Mouse (Mus musculus): Measurements from ENCODE around the gene Sirt2. TPM values are rescaled to one million over a fixed set of nuclear protein-coding genes. Genes with fewer than 3 reads are reported as not detected.

The Sirt2 gene
- polyA plus RNA-seq, 1 experiment, result 298 TPM

- Histone ChIP-seq H3K27ac (ENCODE audit: insufficient read depth, low read length) (peak within 1 kb of the TSS; percentile 95), H3K4me3 (replicated peaks; ENCODE audit: insufficient read depth, low read depth, low read length) (peak within 1 kb of the TSS; percentile 72), H3K4me1 (ENCODE audit: control insufficient read depth, insufficient read depth, low read length) (no peaks in the 10 kb centered on the region; the same call in 1 of the 2 replicates), H3K27me3 (ENCODE audit: control insufficient read depth, insufficient read depth, low read length) (no peaks in the 10 kb centered on the region)
- TF ChIP-seq POLR2A (IDR thresholded peaks at IDR 0.05; ENCODE audit: borderline replicate concordance, insufficient read depth, low read length), result no peak
- no peak for TF ChIP-seq CTCF (IDR thresholded peaks at IDR 0.05; ENCODE audit: borderline replicate concordance, insufficient read depth, low read depth, low read length)
- DNase-seq, result peak; percentile 52 to 62
- WGBS, result under 1% methylated on average over 35 of the region's 35 CpGs
Observed at GRCm38 (mm10) chr7:28808221-28808941, 41.8 kb downstream of the Sirt2 start, which contains the start of gene Hnrnpl. Hnrnpl (plus strand) TSS chr7:28808541.

- TF ChIP-seq POLR2A (IDR thresholded peaks at IDR 0.05; ENCODE audit: borderline replicate concordance, insufficient read depth, low read length), result peak; percentile 67
- TF ChIP-seq CTCF (IDR thresholded peaks at IDR 0.05; ENCODE audit: borderline replicate concordance, insufficient read depth, low read depth, low read length), result no peak
- Histone ChIP-seq H3K4me1 (ENCODE audit: control insufficient read depth, insufficient read depth, low read length) (no peaks in the 10 kb centered on the region; the same call in 1 of the 2 replicates), H3K4me3 (replicated peaks; ENCODE audit: insufficient read depth, low read depth, low read length) (peak overlapping the region; percentile 72), H3K27ac (ENCODE audit: insufficient read depth, low read length) (peak overlapping the region; percentile 94), H3K27me3 (ENCODE audit: control insufficient read depth, insufficient read depth, low read length) (no peaks in the 10 kb centered on the region)
- under 1% methylated on average over 32 of the region's 32 CpGs for WGBS
- DNase-seq, result peak; percentile 96
Observed at GRCm38 (mm10) chr7:28808957-28809393, 42.4 kb downstream of the Sirt2 start.

- Histone ChIP-seq H3K4me1 (ENCODE audit: control insufficient read depth, insufficient read depth, low read length) (no peaks in the 10 kb centered on the region; the same call in 1 of the 2 replicates), H3K27me3 (ENCODE audit: control insufficient read depth, insufficient read depth, low read length) (no peaks in the 10 kb centered on the region), H3K4me3 (replicated peaks; ENCODE audit: insufficient read depth, low read depth, low read length) (peak overlapping the region; percentile 72), H3K27ac (ENCODE audit: insufficient read depth, low read length) (peak overlapping the region; percentile 94)
- WGBS, result under 1% methylated on average over 35 of the region's 35 CpGs
- TF ChIP-seq CTCF (IDR thresholded peaks at IDR 0.05; ENCODE audit: borderline replicate concordance, insufficient read depth, low read depth, low read length), result no peak
- TF ChIP-seq POLR2A (IDR thresholded peaks at IDR 0.05; ENCODE audit: borderline replicate concordance, insufficient read depth, low read length), result no peak
- peak; percentile 70 to 71 for DNase-seq
Observed at GRCm38 (mm10) chr7:28809401-28810089, 43.0 kb downstream of the Sirt2 start.

GRCm38 (mm10) chr7:28810107-28811066 is 43.9 kb downstream of the Sirt2 start:
- H3K4me3 ChIP-seq (replicated peaks; ENCODE audit: insufficient read depth, low read depth, low read length), result peak overlapping the region; percentile 91
- H3K27me3 ChIP-seq (ENCODE audit: control insufficient read depth, insufficient read depth, low read length), result no peaks in the 10 kb centered on the region
- peak; percentile 99 to 100 for DNase-seq
- peaks cover 2% of the 10 kb centered on the region for H3K4me1 ChIP-seq (ENCODE audit: control insufficient read depth, insufficient read depth, low read length)
- under 1% methylated on average over 68 of the region's 70 CpGs for WGBS
- peak; percentile 94 for TF ChIP-seq POLR2A (IDR thresholded peaks at IDR 0.05; ENCODE audit: borderline replicate concordance, insufficient read depth, low read length)
- peak; percentile 45; the same call in 1 of the 2 replicates for TF ChIP-seq CTCF (IDR thresholded peaks at IDR 0.05; ENCODE audit: borderline replicate concordance, insufficient read depth, low read depth, low read length)
- H3K27ac ChIP-seq (ENCODE audit: insufficient read depth, low read length), result peak overlapping the region; percentile 94

- TF ChIP-seq POLR2A (IDR thresholded peaks at IDR 0.05; ENCODE audit: borderline replicate concordance, insufficient read depth, low read length), result no peak
- TF ChIP-seq CTCF (IDR thresholded peaks at IDR 0.05; ENCODE audit: borderline replicate concordance, insufficient read depth, low read depth, low read length), result no peak
- under 1% methylated on average over 40 of the region's 40 CpGs for whole genome bisulfite sequencing
- Histone ChIP-seq H3K4me3 (replicated peaks; ENCODE audit: insufficient read depth, low read depth, low read length) (peak overlapping the region; percentile 91), H3K27me3 (ENCODE audit: control insufficient read depth, insufficient read depth, low read length) (no peaks in the 10 kb centered on the region), H3K27ac (ENCODE audit: insufficient read depth, low read length) (peak overlapping the region; percentile 77; the same call in 1 of the 2 replicates), H3K4me1 (ENCODE audit: control insufficient read depth, insufficient read depth, low read length) (peaks cover 9% of the 10 kb centered on the region)
- DNase-seq, result peak; percentile 91 to 93
Observed at GRCm38 (mm10) chr7:28811228-28811627, 44.7 kb downstream of the Sirt2 start.

GRCm38 (mm10) chr7:28811640-28812275 is 45.2 kb downstream of the Sirt2 start:
- H3K4me3 ChIP-seq (replicated peaks; ENCODE audit: insufficient read depth, low read depth, low read length), result peak overlapping the region; percentile 91
- H3K27me3 ChIP-seq (ENCODE audit: control insufficient read depth, insufficient read depth, low read length), result no peaks in the 10 kb centered on the region
- H3K4me1 ChIP-seq (ENCODE audit: control insufficient read depth, insufficient read depth, low read length), result peaks cover 12% of the 10 kb centered on the region
- H3K27ac ChIP-seq (ENCODE audit: insufficient read depth, low read length), result no peak overlapping the region
- under 1% methylated on average over 7 of the region's 7 CpGs for WGBS
- no peak for DNase-seq
- TF ChIP-seq POLR2A (IDR thresholded peaks at IDR 0.05; ENCODE audit: borderline replicate concordance, insufficient read depth, low read length), result no peak
- no peak for TF ChIP-seq CTCF (IDR thresholded peaks at IDR 0.05; ENCODE audit: borderline replicate concordance, insufficient read depth, low read depth, low read length)

Measured in cerebellum, adult 2 months (tissue).